Mouse (Mus musculus): ENCODE data around the gene A630076J17Rik. TPM values are rescaled to one million over a fixed set of nuclear protein-coding genes. Genes with fewer than 3 reads are reported as not detected.
A peak's percentile ranks its signal among the peaks of the same experiment; 100 is the strongest.

Gene A630076J17Rik
- not detected in 2 replicates for polyA plus RNA-seq (2016; fragmentation: Nextera tagmentation; extraction: Ambion mirVana)

GRCm38 (mm10) chr3:107230527-107230926 is at the start of gene A630076J17Rik:
TSS of gene A630076J17Rik (plus strand) at chr3:107230614.
- Histone ChIP-seq H3K4me1 (peaks cover 5% of the 10 kb centered on the region), H3K36me3 (replicated peaks) (no peaks in the 10 kb centered on the region), H3K9me3 (no peaks in the 10 kb centered on the region), H3K27me3 (ENCODE audit: poor library complexity, severe bottlenecking) (no peaks in the 10 kb centered on the region), H3K4me3 (no peak within 1 kb of the TSS), H3K27ac (no peak within 1 kb of the TSS)
- 66% methylated on average over 1 of the region's 1 CpGs for WGBS
- no peak for DNase-seq (ENCODE audit: extremely low spot score, low spot score)

- Histone ChIP-seq H3K4me3 (no peak overlapping the region), H3K36me3 (replicated peaks) (no peaks in the 10 kb centered on the region), H3K27ac (no peak overlapping the region), H3K27me3 (ENCODE audit: poor library complexity, severe bottlenecking) (no peaks in the 10 kb centered on the region), H3K4me1 (no peaks in the 10 kb centered on the region), H3K9me3 (no peaks in the 10 kb centered on the region)
- no peak for DNase-seq (ENCODE audit: extremely low spot score, low spot score)
- WGBS = 78% methylated on average over 2 of the region's 2 CpGs
Observed at GRCm38 (mm10) chr3:107180860-107181259, 49.6 kb upstream of the A630076J17Rik start.

- H3K9me3 ChIP-seq = no peaks in the 10 kb centered on the region
- no peak for DNase-seq (ENCODE audit: extremely low spot score, low spot score)
- H3K27me3 ChIP-seq (ENCODE audit: poor library complexity, severe bottlenecking) = no peaks in the 10 kb centered on the region
- no peaks in the 10 kb centered on the region for H3K36me3 ChIP-seq (replicated peaks)
- H3K4me1 ChIP-seq = no peaks in the 10 kb centered on the region
- WGBS = 80% methylated on average over 1 of the region's 1 CpGs
- no peak within 1 kb of the TSS for H3K27ac ChIP-seq
- no peak within 1 kb of the TSS for H3K4me3 ChIP-seq
Observed at GRCm38 (mm10) chr3:107182756-107183155, 47.7 kb upstream of the A630076J17Rik start, which contains the start of gene Kcna10. TSS of gene Kcna10 (plus strand) at chr3:107183056.

- DNase-seq (ENCODE audit: extremely low spot score, low spot score) = no peak
- no peak overlapping the region for H3K4me3 ChIP-seq
- no peaks in the 10 kb centered on the region for H3K4me1 ChIP-seq
- WGBS = 96% methylated on average over 3 of the region's 3 CpGs
- H3K9me3 ChIP-seq = no peaks in the 10 kb centered on the region
- no peak overlapping the region for H3K27ac ChIP-seq
- H3K27me3 ChIP-seq (ENCODE audit: poor library complexity, severe bottlenecking) = no peaks in the 10 kb centered on the region
- no peaks in the 10 kb centered on the region for H3K36me3 ChIP-seq (replicated peaks)
Observed at GRCm38 (mm10) chr3:107183178-107183577, 47.2 kb upstream of the A630076J17Rik start.

- H3K4me1 ChIP-seq = no peaks in the 10 kb centered on the region
- H3K9me3 ChIP-seq = no peaks in the 10 kb centered on the region
- DNase-seq (ENCODE audit: extremely low spot score, low spot score) = no peak
- no peak overlapping the region for H3K27ac ChIP-seq
- no peaks in the 10 kb centered on the region for H3K27me3 ChIP-seq (ENCODE audit: poor library complexity, severe bottlenecking)
- H3K36me3 ChIP-seq (replicated peaks) = no peaks in the 10 kb centered on the region
- WGBS = 83% methylated on average over 3 of the region's 3 CpGs
- H3K4me3 ChIP-seq = no peak overlapping the region
Observed at GRCm38 (mm10) chr3:107185597-107185996, 44.8 kb upstream of the A630076J17Rik start.

GRCm38 (mm10) chr3:107187022-107187421 is 43.4 kb upstream of the A630076J17Rik start:
- H3K9me3 ChIP-seq = no peaks in the 10 kb centered on the region
- no peak overlapping the region for H3K27ac ChIP-seq
- H3K27me3 ChIP-seq (ENCODE audit: poor library complexity, severe bottlenecking) = no peaks in the 10 kb centered on the region
- no peak for DNase-seq (ENCODE audit: extremely low spot score, low spot score)
- no peaks in the 10 kb centered on the region for H3K36me3 ChIP-seq (replicated peaks)
- no peak overlapping the region for H3K4me3 ChIP-seq
- 92% methylated on average over 4 of the region's 4 CpGs for WGBS
- no peaks in the 10 kb centered on the region for H3K4me1 ChIP-seq

GRCm38 (mm10) chr3:107188226-107188899 is 42.1 kb upstream of the A630076J17Rik start:
- H3K4me1 ChIP-seq = no peaks in the 10 kb centered on the region
- no peak for DNase-seq (ENCODE audit: extremely low spot score, low spot score)
- 51% methylated on average over 6 of the region's 6 CpGs for WGBS
- no peaks in the 10 kb centered on the region for H3K9me3 ChIP-seq
- H3K27me3 ChIP-seq (ENCODE audit: poor library complexity, severe bottlenecking) = no peaks in the 10 kb centered on the region
- H3K27ac ChIP-seq = no peak overlapping the region
- no peaks in the 10 kb centered on the region for H3K36me3 ChIP-seq (replicated peaks)
- H3K4me3 ChIP-seq = no peak overlapping the region

GRCm38 (mm10) chr3:107201310-107202180 is 28.9 kb upstream of the A630076J17Rik start:
- Histone ChIP-seq H3K4me3 (no peak overlapping the region), H3K4me1 (peaks cover 13% of the 10 kb centered on the region), H3K27ac (no peak overlapping the region), H3K9me3 (no peaks in the 10 kb centered on the region), H3K36me3 (replicated peaks) (no peaks in the 10 kb centered on the region), H3K27me3 (ENCODE audit: poor library complexity, severe bottlenecking) (no peaks in the 10 kb centered on the region)
- WGBS = 60% methylated on average over 9 of the region's 9 CpGs
- DNase-seq (ENCODE audit: extremely low spot score, low spot score) = no peak

- no peak for DNase-seq (ENCODE audit: extremely low spot score, low spot score)
- Histone ChIP-seq H3K4me3 (no peak overlapping the region), H3K27me3 (ENCODE audit: poor library complexity, severe bottlenecking) (no peaks in the 10 kb centered on the region), H3K9me3 (no peaks in the 10 kb centered on the region), H3K36me3 (replicated peaks) (no peaks in the 10 kb centered on the region), H3K27ac (no peak overlapping the region), H3K4me1 (peaks cover 24% of the 10 kb centered on the region)
- WGBS = 91% methylated on average over 3 of the region's 3 CpGs
Observed at GRCm38 (mm10) chr3:107204413-107204812, 26.0 kb upstream of the A630076J17Rik start.

- H3K9me3 ChIP-seq = no peaks in the 10 kb centered on the region
- no peak for DNase-seq (ENCODE audit: extremely low spot score, low spot score)
- no peak overlapping the region for H3K27ac ChIP-seq
- H3K27me3 ChIP-seq (ENCODE audit: poor library complexity, severe bottlenecking) = no peaks in the 10 kb centered on the region
- no peaks in the 10 kb centered on the region for H3K36me3 ChIP-seq (replicated peaks)
- peaks cover 24% of the 10 kb centered on the region for H3K4me1 ChIP-seq
- H3K4me3 ChIP-seq = no peak overlapping the region
Observed at GRCm38 (mm10) chr3:107205170-107205569, 25.2 kb upstream of the A630076J17Rik start.

GRCm38 (mm10) chr3:107205994-107206393 is 24.4 kb upstream of the A630076J17Rik start:
- WGBS = 17% methylated on average over 4 of the region's 4 CpGs
- Histone ChIP-seq H3K4me3 (no peak overlapping the region), H3K9me3 (no peaks in the 10 kb centered on the region), H3K4me1 (peaks cover 24% of the 10 kb centered on the region), H3K36me3 (replicated peaks) (no peaks in the 10 kb centered on the region), H3K27ac (no peak overlapping the region), H3K27me3 (ENCODE audit: poor library complexity, severe bottlenecking) (no peaks in the 10 kb centered on the region)
- peak; percentile 52 for DNase-seq (ENCODE audit: extremely low spot score, low spot score)

- no peaks in the 10 kb centered on the region for H3K27me3 ChIP-seq (ENCODE audit: poor library complexity, severe bottlenecking)
- no peak for DNase-seq (ENCODE audit: extremely low spot score, low spot score)
- H3K27ac ChIP-seq = no peak overlapping the region
- no peak overlapping the region for H3K4me3 ChIP-seq
- no peaks in the 10 kb centered on the region for H3K9me3 ChIP-seq
- no peaks in the 10 kb centered on the region for H3K36me3 ChIP-seq (replicated peaks)
- peaks cover 18% of the 10 kb centered on the region for H3K4me1 ChIP-seq
- WGBS = 70% methylated on average over 4 of the region's 4 CpGs
Observed at GRCm38 (mm10) chr3:107206490-107207150, 23.8 kb upstream of the A630076J17Rik start.
